ENCODE assay signal across 9 mouse cellular contexts in genomic region chr16:17986456-17987132, GRCm38 (mm10). TPM values are rescaled to one million over a fixed set of nuclear protein-coding genes. Genes with fewer than 3 reads are reported as not detected.
DNase-seq lines count a peak whose midpoint lies in the region; ATAC-seq and TF ChIP-seq lines count a peak whose summit lies in the region.
"Had no signal": no experiment of that assay in that cellular context is flagged by ENCODE, and none has a peak within 500 bp of the region (broad histone marks: within the 10 kb centered on the region; RNA-seq: fewer than 3 reads in every experiment).

No protein-coding gene starts in this region.

- H3K4me1 ChIP-seq in heart, adult 2 months (ENCODE audit: control insufficient read depth, insufficient read depth, low read length): no peaks in the 10 kb centered on the region
- 0 out of 2 replicates have a peak, but pooled peaks cover 3% of the 10 kb centered on the region for H3K4me1 ChIP-seq in heart, embryonic 10.5 days
- peaks cover 10% of the 10 kb centered on the region; the same call in 1 of the 2 replicates for H3K4me1 ChIP-seq in heart, embryonic 15.5 days (replicated peaks)
- H3K4me1 ChIP-seq in midbrain, embryonic 14.5 days (ENCODE audit: control insufficient read depth, insufficient read depth, low read length): no peaks in the 10 kb centered on the region
- H3K4me1 ChIP-seq in testis, adult 2 months (ENCODE audit: control insufficient read depth, insufficient read depth, low read length): peaks cover 2% of the 10 kb centered on the region; the same call in 1 of the 2 replicates
- H3K4me1 ChIP-seq: embryonic facial prominence, embryonic 13.5 days had no signal

- peak; percentile 35 to 47 for DNase-seq in heart, adult 2 months
- DNase-seq in heart, embryonic 10.5 days (ENCODE audit: low spot score): no peak
- peak; percentile 46 for DNase-seq in MN1 (ENCODE audit: low spot score)
- peak; percentile 57 to 74 for DNase-seq in cerebellum, postnatal 25 days
- peak; percentile 4 for DNase-seq in left cerebral cortex, adult 11 months (ENCODE audit: low spot score)
- peak; percentile 80 for DNase-seq in midbrain, embryonic 14.5 days

- ATAC-seq in heart, embryonic 15.5 days (replicated peaks; ENCODE audit: insufficient number of reproducible peaks, insufficient read depth, low FRiP score, low read depth): no peak
- no peak for ATAC-seq in midbrain, embryonic 14.5 days (ENCODE audit: low FRiP score, low TSS enrichment)

- no peaks in the 10 kb centered on the region for H3K79me2 ChIP-seq in heart, adult 2 months (replicated peaks; ENCODE audit: control insufficient read depth, insufficient read depth, low read length)

- H3K27ac ChIP-seq in heart, adult 2 months: no peak overlapping the region; the same call in 1 of the 2 replicates
- H3K27ac ChIP-seq in heart, embryonic 10.5 days: no peak overlapping the region
- H3K27ac ChIP-seq in heart, embryonic 15.5 days: no peak overlapping the region
- no peak overlapping the region for H3K27ac ChIP-seq in midbrain, embryonic 14.5 days (replicated peaks; ENCODE audit: low read depth, low read length)
- H3K27ac ChIP-seq in testis, adult 2 months (ENCODE audit: control insufficient read depth, insufficient read depth, low read depth, low read length): peak overlapping the region; percentile 50; the same call in 1 of the 2 replicates
- H3K27ac ChIP-seq: embryonic facial prominence, embryonic 13.5 days had no signal

- 0 out of 2 replicates have a peak overlapping the region, but pooled peaks have one; percentile 6 for H3K4me2 ChIP-seq in heart, embryonic 15.5 days
- H3K4me2 ChIP-seq in midbrain, embryonic 14.5 days (ENCODE audit: low read length): no peak overlapping the region
- H3K4me2 ChIP-seq: embryonic facial prominence, embryonic 13.5 days had no signal

- H3K4me3 ChIP-seq in heart, adult 2 months: no peak overlapping the region
- H3K4me3 ChIP-seq in heart, embryonic 10.5 days: no peak overlapping the region
- H3K4me3 ChIP-seq in heart, embryonic 15.5 days: no peak overlapping the region
- no peak overlapping the region for H3K4me3 ChIP-seq in midbrain, embryonic 14.5 days (replicated peaks; ENCODE audit: low read depth, low read length)
- H3K4me3 ChIP-seq in testis, adult 2 months (ENCODE audit: control insufficient read depth, low read depth, low read length): peak overlapping the region; percentile 43
- H3K4me3 ChIP-seq: embryonic facial prominence, embryonic 13.5 days had no signal

- intact Hi-C loops in heart, adult 2 months (cut with DNase I): loop anchor here (1.0 kb wide), 1 partner anchor 75 kb away; the partner anchor contains the start of gene Ess2

- H3K36me3 ChIP-seq in heart, adult 2 months (ENCODE audit: control insufficient read depth, insufficient read depth, low read length): no peaks in the 10 kb centered on the region
- no peaks in the 10 kb centered on the region for H3K36me3 ChIP-seq in heart, embryonic 10.5 days
- H3K36me3 ChIP-seq in heart, embryonic 15.5 days: no peaks in the 10 kb centered on the region
- H3K36me3 ChIP-seq in midbrain, embryonic 14.5 days (ENCODE audit: control insufficient read depth, insufficient read depth, low read length): no peaks in the 10 kb centered on the region
- no peaks in the 10 kb centered on the region for H3K36me3 ChIP-seq in testis, adult 2 months (ENCODE audit: control insufficient read depth, insufficient read depth, low read length)
- H3K36me3 ChIP-seq: embryonic facial prominence, embryonic 13.5 days had no signal

- no peaks in the 10 kb centered on the region for H3K27me3 ChIP-seq in heart, adult 2 months (ENCODE audit: control insufficient read depth, insufficient read depth, low read length)
- H3K27me3 ChIP-seq in heart, embryonic 10.5 days (ENCODE audit: insufficient read depth, poor library complexity, severe bottlenecking): peaks cover 3% of the 10 kb centered on the region; the same call in 1 of the 2 replicates
- H3K27me3 ChIP-seq in heart, embryonic 15.5 days: no peaks in the 10 kb centered on the region
- H3K27me3 ChIP-seq in midbrain, embryonic 14.5 days (ENCODE audit: control insufficient read depth, insufficient read depth, low read length): no peaks in the 10 kb centered on the region
- no peaks in the 10 kb centered on the region for H3K27me3 ChIP-seq in testis, adult 2 months (ENCODE audit: control insufficient read depth, insufficient read depth, low read length)
- H3K27me3 ChIP-seq: embryonic facial prominence, embryonic 13.5 days had no signal

- TF ChIP-seq EP300 in heart, adult 2 months (IDR thresholded peaks at IDR 0.05; ENCODE audit: insufficient read depth, low read depth, low read length): 0 out of 2 replicates have a peak, but pooled peaks have one; percentile 27

- WGBS in heart, adult 2 months: 35% methylated on average over 10 of the region's 10 CpGs
- WGBS in heart, embryonic 10.5 days: 63% methylated on average over 10 of the region's 10 CpGs
- WGBS in heart, embryonic 15.5 days: 44% methylated on average over 10 of the region's 10 CpGs
- WGBS in midbrain, embryonic 14.5 days: 55% methylated on average over 10 of the region's 10 CpGs

- no peak for TF ChIP-seq POLR2A in heart, adult 2 months (IDR thresholded peaks at IDR 0.05; ENCODE audit: insufficient read depth, low read depth, low read length)
- no peak for TF ChIP-seq POLR2A in testis, adult 2 months (IDR thresholded peaks at IDR 0.05; ENCODE audit: control insufficient read depth, low read depth, low read length)

- H3K9ac ChIP-seq in heart, adult 2 months (ENCODE audit: low read depth, low read length): no peak overlapping the region
- H3K9ac ChIP-seq in heart, embryonic 15.5 days: no peak overlapping the region
- H3K9ac ChIP-seq in midbrain, embryonic 14.5 days (replicated peaks; ENCODE audit: low read length): no peak overlapping the region
- H3K9ac ChIP-seq: embryonic facial prominence, embryonic 13.5 days had no signal

- peak; percentile 95 for TF ChIP-seq CTCF in heart, adult 2 months (IDR thresholded peaks at IDR 0.05)
- peak; percentile 58; the same call in 1 of the 2 replicates for TF ChIP-seq CTCF in testis, adult 2 months (IDR thresholded peaks at IDR 0.05; ENCODE audit: control insufficient read depth, insufficient read depth, insufficient replicate concordance, low read depth, low read length)

- peaks cover 7% of the 10 kb centered on the region; the same call in 1 of the 2 replicates for H3K9me3 ChIP-seq in heart, embryonic 10.5 days
- peaks cover 8% of the 10 kb centered on the region; the same call in 1 of the 2 replicates for H3K9me3 ChIP-seq in heart, embryonic 15.5 days (replicated peaks)
- H3K9me3 ChIP-seq in midbrain, embryonic 14.5 days (ENCODE audit: control insufficient read depth, low read length): 0 out of 2 replicates have a peak, but pooled peaks cover 3% of the 10 kb centered on the region

RNA-seq across cellular contexts. Expression of gene Vpreb2, which starts 6.4 kb away (rescaled TPM):
- not detected for total RNA-seq in heart, adult 2 months (2021)
- not detected in 2 replicates for polyA plus RNA-seq in heart, adult 2 months (2012; rRNA removed)
- not detected in 2 replicates for polyA plus RNA-seq in heart, embryonic 10.5 days (2016; fragmentation: Nextera tagmentation; extraction: Ambion mirVana)
- polyA plus RNA-seq in heart, embryonic 15.5 days (2015; fragmentation: Nextera tagmentation; extraction: Ambion mirVana): not detected in 2 replicates
- not detected in 2 replicates for polyA plus RNA-seq in midbrain, embryonic 14.5 days (2014; fragmentation: Nextera tagmentation; extraction: Ambion mirVana)
- polyA plus RNA-seq in testis, adult 2 months (2012; rRNA removed): not detected in 2 replicates
- polyA plus RNA-seq: embryonic facial prominence, embryonic 13.5 days had no signal

RNA-seq across cellular contexts. Expression of gene Slc25a1, which starts 58.6 kb away (rescaled TPM):
- 1 to 10 TPM; 6.8 to 7.3 TPM for total RNA-seq in heart, adult 2 months (2021)
- polyA plus RNA-seq in heart, adult 2 months (2012; rRNA removed): 32.3 and 65.5 TPM in 2 replicates
- polyA plus RNA-seq in heart, embryonic 10.5 days (2016; fragmentation: Nextera tagmentation; extraction: Ambion mirVana): 46.6 and 73.7 TPM in 2 replicates
- 22.5 and 37.4 TPM in 2 replicates for polyA plus RNA-seq in heart, embryonic 15.5 days (2015; fragmentation: Nextera tagmentation; extraction: Ambion mirVana)
- 145 and 157 TPM in 2 replicates for polyA plus RNA-seq in midbrain, embryonic 14.5 days (2014; fragmentation: Nextera tagmentation; extraction: Ambion mirVana)
- 45.4 and 52.8 TPM in 2 replicates for polyA plus RNA-seq in testis, adult 2 months (2012; rRNA removed)
